Mouse (Mus musculus) left cerebral cortex, adult 11 months (tissue): ENCODE data around the gene Sfmbt2.

ENCODE experiments used
- DNase-seq: peaks from one replicate; pipeline ENCODE4 v3.0.0; 2022; ENCODE audit warnings: low spot score

Gene Sfmbt2

DNA sequence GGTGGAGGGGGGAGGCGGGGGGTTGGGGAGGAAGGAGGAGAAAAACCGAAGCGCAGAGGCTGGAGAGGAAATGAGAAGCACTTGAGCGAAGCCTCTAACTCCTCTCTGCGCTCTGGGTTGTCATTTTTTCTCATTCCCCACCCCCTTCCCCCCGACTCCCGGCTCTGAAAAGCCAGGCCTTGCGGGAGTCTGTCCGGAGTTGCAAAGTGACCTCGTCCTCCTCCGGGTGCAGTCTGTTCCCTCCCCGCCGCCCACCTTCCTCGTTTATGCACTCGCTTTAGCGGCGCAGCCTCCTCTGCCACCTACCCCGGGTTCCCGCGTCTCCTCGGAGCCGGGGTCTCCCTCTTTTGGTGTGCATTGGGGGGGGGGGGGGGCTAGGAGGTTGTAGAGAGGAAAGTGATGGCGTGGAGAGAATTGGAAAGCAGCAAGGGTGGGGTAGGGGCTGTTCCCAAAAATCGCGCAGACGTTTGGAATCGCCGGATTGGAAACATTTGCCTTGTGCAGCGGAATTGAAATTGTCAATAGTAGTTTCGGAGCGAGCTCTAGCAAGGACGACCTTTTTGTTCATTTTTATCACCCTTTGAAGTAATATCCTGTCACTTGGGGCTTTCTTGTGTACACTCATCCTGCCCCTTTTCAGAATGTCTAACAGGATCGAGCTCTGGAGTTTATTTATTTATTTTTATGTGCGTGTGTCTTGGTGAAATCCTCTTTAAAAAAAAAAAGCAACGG, 2.6 kb downstream of the Sfmbt2 start:
- no peak for DNase-seq

DNA sequence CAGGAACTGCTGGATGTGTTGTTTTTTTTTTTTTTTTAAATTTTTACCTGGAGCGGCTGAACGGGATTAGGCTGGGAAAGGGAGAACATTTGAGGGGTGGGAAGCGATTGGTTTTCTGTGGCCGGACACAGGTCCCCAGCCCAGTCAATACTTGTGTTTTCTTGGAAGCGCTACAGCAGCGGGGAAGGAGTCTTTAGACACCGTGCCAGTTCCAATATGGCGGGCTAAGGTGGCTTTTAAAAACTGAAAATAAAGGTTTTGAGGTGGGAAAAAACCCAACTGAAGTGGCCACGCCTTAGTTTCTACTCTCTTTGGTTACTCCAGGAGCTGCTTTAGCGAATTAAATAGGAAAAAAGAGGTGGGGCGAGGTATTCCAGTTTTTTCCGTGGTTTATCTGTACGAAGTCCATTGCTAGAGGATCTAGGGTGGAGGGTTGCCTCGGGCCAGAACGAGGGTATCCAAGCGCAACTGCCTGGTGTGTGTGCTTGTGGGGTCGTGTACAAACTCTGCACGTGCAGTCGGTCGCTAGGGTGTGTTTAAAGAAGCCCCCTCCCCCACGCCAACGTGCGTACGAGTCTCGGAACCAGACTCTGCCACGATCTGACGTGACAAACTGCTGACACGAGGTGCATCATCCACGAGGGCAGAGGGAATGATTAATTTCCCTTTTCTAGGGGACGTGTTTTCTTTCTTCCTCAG, 3.3 kb downstream of the Sfmbt2 start:
- no peak for DNase-seq

- DNase-seq = no peak
Measured at GRCm38 (mm10) chr2:10374207-10375023, 4.1 kb downstream of the Sfmbt2 start.

DNA sequence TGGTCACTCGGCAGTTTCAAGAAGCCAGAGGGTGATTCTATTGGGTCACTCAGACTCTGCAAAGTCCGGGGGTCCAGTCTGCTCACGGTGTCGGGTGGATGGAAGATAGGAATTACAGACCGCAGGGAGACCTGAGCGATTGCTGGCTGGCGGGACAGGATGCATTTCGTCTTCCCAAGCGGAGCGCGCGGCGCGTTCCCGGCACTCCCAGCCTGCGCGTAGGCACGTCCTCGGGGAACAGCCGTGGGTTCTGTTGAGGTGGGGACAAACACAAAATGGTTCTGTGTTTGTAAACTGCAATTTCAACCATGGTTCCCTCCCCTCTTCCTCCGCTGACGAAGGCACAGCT, 4.7 kb downstream of the Sfmbt2 start:
- no peak for DNase-seq

GRCm38 (mm10) chr2:10389988-10390387, 19.7 kb downstream of the Sfmbt2 start:
- DNase-seq = no peak

DNA sequence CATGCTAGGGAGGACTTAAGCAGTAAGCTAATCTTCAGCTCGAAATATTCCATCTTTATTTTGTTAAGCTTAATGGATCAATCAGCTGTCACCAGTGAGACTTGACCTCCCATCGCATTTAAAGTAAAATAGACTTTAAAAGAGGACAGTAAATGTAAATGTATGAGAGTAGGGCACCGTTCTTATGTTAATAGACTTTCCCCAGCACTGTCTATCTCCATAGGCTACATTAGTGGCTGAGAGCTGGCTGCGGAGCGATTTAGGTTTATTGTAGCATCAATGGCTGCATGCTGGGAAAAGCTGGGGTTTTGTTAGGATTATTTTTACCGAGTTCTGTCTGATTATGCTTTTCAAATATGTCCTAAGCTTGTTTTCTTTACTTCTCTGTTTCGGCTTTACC, 20.5 kb downstream of the Sfmbt2 start:
- DNase-seq = no peak

DNA sequence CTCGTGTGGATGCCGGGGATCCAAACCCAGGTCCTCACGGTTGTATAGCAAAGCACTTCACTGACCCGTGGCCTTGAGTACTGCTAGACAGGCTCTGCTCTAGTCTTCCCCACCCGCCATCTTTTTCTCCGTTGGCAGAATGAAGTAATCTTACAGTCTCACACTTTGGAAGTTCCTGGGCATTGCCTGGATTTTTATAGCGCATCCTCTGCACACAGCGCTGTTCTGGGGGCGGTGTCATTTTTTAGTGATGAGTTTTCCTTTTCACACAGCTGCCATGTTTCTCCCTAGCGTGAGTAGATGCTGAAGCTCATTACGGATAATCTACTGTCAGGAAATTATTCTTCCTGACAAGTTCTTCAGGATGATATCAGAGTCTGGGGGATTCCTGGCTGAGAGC, 24.8 kb downstream of the Sfmbt2 start:
- DNase-seq = no peak

DNA sequence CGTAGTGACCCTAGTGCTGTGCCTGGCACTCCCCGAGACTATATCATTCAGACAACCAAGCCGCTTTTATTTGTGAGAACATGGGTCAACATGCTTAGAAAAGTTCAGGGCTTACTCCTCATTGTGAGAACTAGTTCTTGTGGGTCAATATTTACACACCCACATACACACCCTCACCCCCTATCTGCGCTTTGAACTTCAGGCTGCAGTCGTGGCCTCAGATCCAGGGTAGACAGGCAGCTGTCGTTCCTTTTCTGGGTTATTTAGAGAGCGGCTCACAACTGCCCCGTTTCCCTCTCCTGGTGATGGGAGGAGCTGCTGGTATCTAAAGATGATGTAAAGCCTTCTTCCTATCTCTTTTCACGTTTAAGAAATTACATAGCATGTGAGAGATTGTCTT, 27.5 kb downstream of the Sfmbt2 start:
- DNase-seq = no peak

- DNase-seq = no peak
Measured at GRCm38 (mm10) chr2:10406151-10406550, 35.8 kb downstream of the Sfmbt2 start.

- DNase-seq = no peak
Measured at GRCm38 (mm10) chr2:10409422-10409821, 39.1 kb downstream of the Sfmbt2 start.

DNA sequence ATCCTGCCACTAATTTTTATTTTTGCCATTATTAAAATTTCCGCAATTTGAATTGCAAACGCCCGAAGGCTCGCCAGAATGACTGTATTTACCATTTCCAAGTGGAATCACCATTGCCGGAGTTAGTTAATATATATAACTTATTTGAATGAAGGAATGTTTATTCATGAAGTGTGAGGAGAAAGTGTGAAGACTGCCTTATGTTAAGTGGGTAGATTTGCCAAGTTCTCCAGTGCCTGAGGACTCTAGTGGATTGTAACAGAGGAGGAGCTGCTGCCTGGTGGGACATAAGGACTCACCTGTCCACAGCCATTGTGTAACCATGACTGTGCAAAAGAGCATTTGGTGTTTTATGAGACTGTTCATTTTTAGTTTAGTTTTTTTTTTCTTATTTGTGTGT, 39.8 kb downstream of the Sfmbt2 start:
- DNase-seq = peak; percentile 4

DNA sequence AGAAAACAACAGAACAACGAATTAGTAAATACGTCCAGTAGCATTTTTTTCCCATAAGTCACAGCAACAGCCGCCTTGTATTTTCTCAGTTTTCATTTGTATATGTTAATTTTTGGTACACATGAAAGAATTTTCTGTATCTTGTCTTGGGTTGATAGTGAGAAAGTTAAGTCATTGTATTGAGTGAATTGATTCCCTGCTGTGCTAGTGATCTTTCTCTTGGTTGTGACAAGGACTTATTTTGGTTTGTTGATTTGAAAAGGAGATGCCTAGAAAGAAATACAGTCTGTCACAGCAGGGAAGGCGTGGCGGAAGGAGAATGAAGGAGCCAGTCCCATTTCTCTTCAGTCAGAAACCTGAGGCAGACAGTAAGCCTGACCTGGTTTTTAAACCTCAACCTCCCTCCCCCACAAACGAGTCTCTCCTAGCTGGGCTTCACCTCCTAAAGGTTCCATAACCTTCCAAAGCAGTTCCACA, 50.7 kb downstream of the Sfmbt2 start:
- DNase-seq = no peak

DNA sequence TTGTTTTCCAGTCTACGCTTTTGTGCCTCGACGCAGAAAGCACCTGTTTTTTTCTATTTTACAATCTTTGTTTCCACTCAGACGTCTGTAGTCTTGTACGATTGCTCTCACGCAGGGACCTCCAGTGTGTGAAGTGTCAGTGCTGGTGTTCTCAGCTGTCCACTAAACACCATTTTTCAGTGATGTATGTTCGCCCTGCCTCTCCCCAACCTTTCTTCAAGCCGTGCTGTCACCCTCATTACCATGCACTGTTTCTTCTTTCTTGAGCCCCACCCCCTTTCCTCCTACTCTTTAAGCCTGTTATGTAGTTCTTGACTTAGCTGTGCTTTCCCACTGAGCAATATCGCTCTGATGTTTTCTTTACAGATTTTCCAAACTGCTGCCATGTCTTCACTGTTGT, 67.0 kb downstream of the Sfmbt2 start:
- no peak for DNase-seq

GRCm38 (mm10) chr2:10441811-10442210, 71.5 kb downstream of the Sfmbt2 start:
- no peak for DNase-seq

DNA sequence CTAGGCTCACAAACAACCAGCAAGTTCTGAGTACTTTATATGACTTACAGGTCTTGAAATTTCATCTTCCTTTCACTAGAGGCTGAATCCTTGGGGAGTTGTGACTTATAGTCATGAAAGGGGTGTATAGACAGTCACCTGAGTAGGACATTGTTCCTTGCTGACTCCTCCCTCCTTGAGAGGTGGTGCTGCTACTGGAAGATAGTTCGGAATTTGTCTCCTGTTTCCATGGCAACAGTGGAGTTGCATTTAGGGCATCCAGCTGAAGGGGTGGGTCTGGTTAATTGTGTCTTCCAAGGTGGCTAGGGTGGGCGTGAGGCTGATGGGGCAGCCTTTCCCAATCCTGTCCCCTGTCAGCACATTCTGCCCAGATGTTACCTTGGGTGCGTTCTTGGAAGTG, 83.3 kb downstream of the Sfmbt2 start:
- no peak for DNase-seq

DNA sequence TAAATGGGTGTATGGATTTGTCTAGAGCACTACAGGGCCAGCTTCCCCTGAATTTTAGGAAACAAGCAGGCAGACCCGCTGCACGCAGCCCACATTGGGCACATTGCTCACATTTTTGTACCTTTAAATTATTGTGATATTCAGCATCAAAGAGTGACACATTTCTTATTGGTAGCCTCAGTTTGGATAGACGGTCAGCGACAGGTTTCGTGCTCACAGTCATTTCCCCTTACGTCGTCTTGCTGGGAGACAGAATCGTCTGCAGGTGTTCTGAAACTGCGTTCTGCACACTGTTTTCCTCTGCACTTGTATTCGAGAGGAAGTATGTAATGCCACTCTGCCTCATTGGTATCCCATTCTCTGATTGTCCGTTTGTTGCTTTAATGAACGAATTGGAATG, 88.0 kb downstream of the Sfmbt2 start:
- DNase-seq = no peak

DNA sequence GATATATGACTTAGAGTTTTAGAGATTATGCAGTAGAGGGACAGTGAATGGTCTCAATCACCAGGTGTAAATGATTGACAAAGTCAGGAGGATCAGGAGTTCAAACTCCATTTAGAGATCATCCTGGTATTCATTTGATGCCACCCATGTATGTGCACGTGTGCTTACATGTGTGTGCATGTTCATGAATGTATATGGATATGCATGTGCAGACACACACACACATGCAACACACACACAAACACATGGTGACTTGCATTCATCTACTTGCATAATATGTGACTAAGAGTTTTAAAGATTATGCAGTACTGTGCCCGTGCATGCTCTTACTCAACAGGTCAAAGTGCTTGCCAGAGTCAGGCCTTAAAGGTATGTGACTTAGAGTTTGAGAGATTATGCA, 146.2 kb downstream of the Sfmbt2 start:
- no peak for DNase-seq

DNA sequence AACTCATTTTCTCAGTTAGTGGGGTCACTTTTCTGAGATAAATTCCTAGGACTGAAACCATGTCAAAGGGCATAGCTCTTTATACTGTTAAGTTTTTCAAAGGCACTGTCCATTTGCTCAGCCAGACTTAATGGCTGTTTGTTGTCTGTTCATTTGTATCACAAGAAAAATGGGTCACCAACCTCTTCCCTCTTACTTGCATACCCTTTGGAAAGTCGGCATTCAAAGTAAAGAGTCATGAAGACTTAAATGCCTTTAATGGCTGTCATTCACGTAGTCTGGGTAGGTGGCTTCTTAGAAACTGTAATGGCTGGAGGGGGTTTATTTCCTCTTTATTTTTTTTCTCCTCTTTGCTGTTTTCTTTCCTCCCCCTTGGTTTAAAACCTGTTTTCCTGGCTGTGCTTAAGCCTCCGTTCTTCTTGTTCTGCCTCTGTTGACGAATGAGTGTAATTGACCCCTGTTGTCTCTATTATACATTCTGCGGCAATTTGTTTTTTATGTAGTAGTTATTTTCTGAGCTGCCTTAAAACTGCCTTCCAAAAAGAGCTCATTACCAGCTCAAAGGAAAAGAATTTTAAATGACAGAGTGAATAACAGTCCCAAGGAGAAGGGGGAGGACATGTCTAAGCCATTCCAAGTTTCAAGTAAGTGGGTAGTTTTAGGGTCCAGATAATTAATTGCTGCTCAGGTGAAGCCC, 151.6 kb downstream of the Sfmbt2 start:
- DNase-seq = no peak

GRCm38 (mm10) chr2:10525622-10526021, 155.3 kb downstream of the Sfmbt2 start:
- no peak for DNase-seq

DNA sequence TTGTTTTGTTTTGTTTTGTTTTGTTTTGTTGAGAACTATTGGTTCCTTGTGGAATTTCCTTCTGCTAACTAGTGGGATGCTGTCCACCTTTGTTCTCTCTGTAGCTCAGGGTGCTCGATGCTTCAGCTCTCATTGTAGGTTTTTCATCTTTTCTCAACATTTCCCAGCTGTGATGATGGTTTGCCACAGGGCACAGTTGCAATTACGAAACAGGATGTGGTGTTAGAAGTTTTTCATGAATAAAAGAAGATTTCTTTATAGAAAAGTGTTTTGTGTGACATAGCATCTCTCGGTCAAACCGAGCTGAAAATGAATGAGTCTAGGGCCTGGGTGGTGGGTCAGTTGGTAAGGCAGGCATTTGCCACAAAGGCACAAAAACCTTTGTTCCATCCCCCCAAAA, 171.5 kb downstream of the Sfmbt2 start:
- no peak for DNase-seq

GRCm38 (mm10) chr2:10542388-10542787, 172.1 kb downstream of the Sfmbt2 start:
- DNase-seq = no peak

GRCm38 (mm10) chr2:10558816-10559215, 188.5 kb downstream of the Sfmbt2 start:
- DNase-seq = no peak
